Mouse (Mus musculus): ENCODE data around the gene Kl. TPM values are rescaled to one million over a fixed set of nuclear protein-coding genes. Genes with fewer than 3 reads are reported as not detected.

Kl gene
- polyA plus RNA-seq, 1 experiment: 0.65 TPM

GRCm38 (mm10) chr5:150919269-150919668 lies 33.1 kb upstream of the Kl start:
- no peak overlapping the region for H3K4me3 ChIP-seq (replicated peaks; ENCODE audit: control insufficient read depth, low read depth, low read length)
- 79% methylated on average over 4 of the region's 4 CpGs for WGBS
- H3K4me1 ChIP-seq (ENCODE audit: control insufficient read depth, insufficient read depth, low read length): no peaks in the 10 kb centered on the region; the same call in 1 of the 2 replicates
- no peak for TF ChIP-seq CTCF (IDR thresholded peaks at IDR 0.05; ENCODE audit: control insufficient read depth, insufficient read depth, low read length)
- no peak for TF ChIP-seq POLR2A (IDR thresholded peaks at IDR 0.05; ENCODE audit: borderline replicate concordance, control insufficient read depth, low read depth, low read length)
- H3K27ac ChIP-seq (ENCODE audit: control insufficient read depth, insufficient read depth, low read depth, low read length, poor library complexity): no peak overlapping the region

- Histone ChIP-seq H3K4me3 (replicated peaks; ENCODE audit: control insufficient read depth, low read depth, low read length) (no peak overlapping the region), H3K4me1 (ENCODE audit: control insufficient read depth, insufficient read depth, low read length) (no peaks in the 10 kb centered on the region; the same call in 1 of the 2 replicates), H3K27ac (ENCODE audit: control insufficient read depth, insufficient read depth, low read depth, low read length, poor library complexity) (no peak overlapping the region)
- TF ChIP-seq CTCF (IDR thresholded peaks at IDR 0.05; ENCODE audit: control insufficient read depth, insufficient read depth, low read length) (no peak), POLR2A (IDR thresholded peaks at IDR 0.05; ENCODE audit: borderline replicate concordance, control insufficient read depth, low read depth, low read length) (no peak)
- 74% methylated on average over 2 of the region's 2 CpGs for WGBS
Observed at GRCm38 (mm10) chr5:150919961-150920360, 32.4 kb upstream of the Kl start.

DNA sequence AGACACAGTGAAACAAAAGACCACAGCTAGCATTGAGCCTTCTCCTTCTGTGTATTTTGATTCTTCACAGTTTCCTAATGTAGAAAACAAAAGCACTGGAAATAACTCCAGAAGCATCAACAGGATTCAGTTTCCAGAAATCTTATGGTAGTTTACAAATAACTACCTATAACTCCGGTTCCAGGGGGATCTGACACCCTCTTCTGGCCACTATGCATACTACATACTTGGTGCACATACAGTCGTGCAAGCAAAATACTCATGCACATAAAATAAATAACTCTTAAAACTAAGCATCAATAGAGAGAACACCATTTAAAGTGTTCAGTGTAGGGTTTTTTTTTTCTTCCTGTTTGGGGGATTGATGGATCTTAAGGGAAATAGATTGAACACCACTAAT lies 23.0 kb upstream of the Kl start:
- Histone ChIP-seq H3K27ac (ENCODE audit: control insufficient read depth, insufficient read depth, low read depth, low read length, poor library complexity) (no peak overlapping the region), H3K4me3 (replicated peaks; ENCODE audit: control insufficient read depth, low read depth, low read length) (no peak overlapping the region), H3K4me1 (ENCODE audit: control insufficient read depth, insufficient read depth, low read length) (no peaks in the 10 kb centered on the region)
- TF ChIP-seq POLR2A (IDR thresholded peaks at IDR 0.05; ENCODE audit: borderline replicate concordance, control insufficient read depth, low read depth, low read length) (no peak), CTCF (IDR thresholded peaks at IDR 0.05; ENCODE audit: control insufficient read depth, insufficient read depth, low read length) (no peak)
- WGBS: 76% methylated on average over 2 of the region's 2 CpGs

DNA sequence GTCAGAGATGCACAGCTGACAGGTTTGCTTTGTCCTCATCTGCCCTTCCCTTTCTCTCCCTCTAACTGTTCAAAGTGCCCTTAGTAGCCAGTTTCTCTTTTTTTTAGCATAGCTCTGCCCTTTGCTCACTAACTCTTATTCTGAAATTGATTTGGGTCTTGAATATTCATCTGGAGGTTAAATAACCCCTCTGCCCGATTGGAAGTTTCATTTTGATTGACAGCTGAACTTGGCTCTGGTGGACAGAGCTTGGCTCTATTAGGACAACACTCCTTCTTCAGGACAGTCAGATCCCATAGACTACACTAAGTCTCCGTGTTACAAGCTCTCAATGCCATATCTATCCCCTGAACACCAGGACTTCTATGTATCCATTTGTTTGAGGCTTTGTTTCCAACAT lies 19.8 kb upstream of the Kl start:
- H3K4me1 ChIP-seq (ENCODE audit: control insufficient read depth, insufficient read depth, low read length): no peaks in the 10 kb centered on the region
- no peak overlapping the region for H3K4me3 ChIP-seq (replicated peaks; ENCODE audit: control insufficient read depth, low read depth, low read length)
- 58% methylated on average over 2 of the region's 2 CpGs for WGBS
- TF ChIP-seq POLR2A (IDR thresholded peaks at IDR 0.05; ENCODE audit: borderline replicate concordance, control insufficient read depth, low read depth, low read length) (no peak), CTCF (IDR thresholded peaks at IDR 0.05; ENCODE audit: control insufficient read depth, insufficient read depth, low read length) (no peak)
- H3K27ac ChIP-seq (ENCODE audit: control insufficient read depth, insufficient read depth, low read depth, low read length, poor library complexity): no peak overlapping the region

- TF ChIP-seq CTCF (IDR thresholded peaks at IDR 0.05; ENCODE audit: control insufficient read depth, insufficient read depth, low read length) (no peak), POLR2A (IDR thresholded peaks at IDR 0.05; ENCODE audit: borderline replicate concordance, control insufficient read depth, low read depth, low read length) (no peak)
- Histone ChIP-seq H3K4me1 (ENCODE audit: control insufficient read depth, insufficient read depth, low read length) (no peaks in the 10 kb centered on the region), H3K27ac (ENCODE audit: control insufficient read depth, insufficient read depth, low read depth, low read length, poor library complexity) (no peak overlapping the region), H3K4me3 (replicated peaks; ENCODE audit: control insufficient read depth, low read depth, low read length) (no peak overlapping the region)
- 75% methylated on average over 5 of the region's 5 CpGs for WGBS
Observed at GRCm38 (mm10) chr5:150936213-150936612, 16.2 kb upstream of the Kl start.

- TF ChIP-seq POLR2A (IDR thresholded peaks at IDR 0.05; ENCODE audit: borderline replicate concordance, control insufficient read depth, low read depth, low read length) (no peak), CTCF (IDR thresholded peaks at IDR 0.05; ENCODE audit: control insufficient read depth, insufficient read depth, low read length) (no peak)
- H3K4me3 ChIP-seq (replicated peaks; ENCODE audit: control insufficient read depth, low read depth, low read length): no peak overlapping the region
- no peak overlapping the region for H3K27ac ChIP-seq (ENCODE audit: control insufficient read depth, insufficient read depth, low read depth, low read length, poor library complexity)
- 66% methylated on average over 4 of the region's 4 CpGs for WGBS
- H3K4me1 ChIP-seq (ENCODE audit: control insufficient read depth, insufficient read depth, low read length): no peaks in the 10 kb centered on the region
Observed at GRCm38 (mm10) chr5:150936807-150937206, 15.6 kb upstream of the Kl start.

GRCm38 (mm10) chr5:150937501-150937900 lies 14.9 kb upstream of the Kl start:
- no peak for TF ChIP-seq CTCF (IDR thresholded peaks at IDR 0.05; ENCODE audit: control insufficient read depth, insufficient read depth, low read length)
- TF ChIP-seq POLR2A (IDR thresholded peaks at IDR 0.05; ENCODE audit: borderline replicate concordance, control insufficient read depth, low read depth, low read length): no peak
- no peak overlapping the region for H3K27ac ChIP-seq (ENCODE audit: control insufficient read depth, insufficient read depth, low read depth, low read length, poor library complexity)
- H3K4me3 ChIP-seq (replicated peaks; ENCODE audit: control insufficient read depth, low read depth, low read length): no peak overlapping the region
- WGBS: 53% methylated on average over 2 of the region's 2 CpGs
- H3K4me1 ChIP-seq (ENCODE audit: control insufficient read depth, insufficient read depth, low read length): no peaks in the 10 kb centered on the region

DNA sequence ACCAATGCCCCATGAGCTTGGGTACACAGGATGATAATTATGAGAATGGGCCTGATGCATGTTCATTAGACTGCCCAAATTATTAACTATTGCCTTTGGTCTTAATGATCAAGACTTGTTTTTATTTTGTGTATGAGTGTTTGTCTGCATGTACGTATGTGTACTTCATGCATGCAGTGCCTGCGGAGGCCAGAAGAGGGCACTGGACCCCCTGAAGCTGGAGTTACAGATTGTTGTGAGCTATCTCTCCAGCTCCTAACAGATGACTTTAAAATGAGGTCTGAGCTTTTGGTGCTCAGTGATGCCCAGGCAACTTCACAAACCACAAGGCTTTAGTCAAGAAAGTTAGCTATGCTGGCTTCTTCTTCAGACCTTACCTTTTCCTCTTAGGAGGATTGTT lies 6.8 kb upstream of the Kl start:
- no peak for TF ChIP-seq POLR2A (IDR thresholded peaks at IDR 0.05; ENCODE audit: borderline replicate concordance, control insufficient read depth, low read depth, low read length)
- no peak for TF ChIP-seq CTCF (IDR thresholded peaks at IDR 0.05; ENCODE audit: control insufficient read depth, insufficient read depth, low read length)
- WGBS: 88% methylated on average over 2 of the region's 2 CpGs
- Histone ChIP-seq H3K4me1 (ENCODE audit: control insufficient read depth, insufficient read depth, low read length) (no peaks in the 10 kb centered on the region), H3K4me3 (replicated peaks; ENCODE audit: control insufficient read depth, low read depth, low read length) (no peak overlapping the region), H3K27ac (ENCODE audit: control insufficient read depth, insufficient read depth, low read depth, low read length, poor library complexity) (no peak overlapping the region)

- H3K4me1 ChIP-seq (ENCODE audit: control insufficient read depth, insufficient read depth, low read length): no peaks in the 10 kb centered on the region
- no peak for TF ChIP-seq CTCF (IDR thresholded peaks at IDR 0.05; ENCODE audit: control insufficient read depth, insufficient read depth, low read length)
- no peak for TF ChIP-seq POLR2A (IDR thresholded peaks at IDR 0.05; ENCODE audit: borderline replicate concordance, control insufficient read depth, low read depth, low read length)
- WGBS: 73% methylated on average over 3 of the region's 3 CpGs
- H3K27ac ChIP-seq (ENCODE audit: control insufficient read depth, insufficient read depth, low read depth, low read length, poor library complexity): no peak overlapping the region
- no peak overlapping the region for H3K4me3 ChIP-seq (replicated peaks; ENCODE audit: control insufficient read depth, low read depth, low read length)
Observed at GRCm38 (mm10) chr5:150949131-150949530, 3.3 kb upstream of the Kl start.
